Mouse (Mus musculus): Measurements from ENCODE around the gene Ap2b1. TPM values are rescaled to one million over a fixed set of nuclear protein-coding genes. Genes with fewer than 3 reads are reported as not detected.

The Ap2b1 gene
- polyA plus RNA-seq, 1 experiment = 64.7 TPM

- H3K79me2 ChIP-seq (ENCODE audit: control insufficient read depth, insufficient read depth) = no peaks in the 10 kb centered on the region
- H3K36me3 ChIP-seq (ENCODE audit: control insufficient read depth, insufficient read depth) = peaks cover 33% of the 10 kb centered on the region
- TF ChIP-seq TCF3 (IDR thresholded peaks at IDR 0.05; ENCODE audit: insufficient read length, low read depth) (no peak), REST (IDR thresholded peaks at IDR 0.05; ENCODE audit: insufficient read depth, insufficient read length) (no peak), USF1 (IDR thresholded peaks at IDR 0.05; ENCODE audit: low read depth) (no peak), TCF12 (IDR thresholded peaks at IDR 0.05; ENCODE audit: insufficient read depth, poor library complexity, severe bottlenecking) (no peak), MYOD1 (IDR thresholded peaks at IDR 0.05; ENCODE audit: control insufficient read depth in 1 of 3, insufficient read length in 2 of 3, low read depth in 2 of 3) (no peak), MYOG (IDR thresholded peaks at IDR 0.05; ENCODE audit: control insufficient read depth in 1 of 3, insufficient read depth in 1 of 3, insufficient read length in 2 of 3, low read depth in 2 of 3) (no peak), POLR2A (IDR thresholded peaks at IDR 0.05; ENCODE audit: insufficient read length, low read depth) (no peak), E2F4 (IDR thresholded peaks at IDR 0.05; ENCODE audit: insufficient read depth) (no peak), SRF (IDR thresholded peaks at IDR 0.05; ENCODE audit: control insufficient read depth, insufficient read length, low read depth) (no peak), MAX (IDR thresholded peaks at IDR 0.05; ENCODE audit: low read depth) (no peak), CEBPB (IDR thresholded peaks at IDR 0.05; ENCODE audit: insufficient read depth, poor library complexity, severe bottlenecking) (no peak), POLR2AphosphoS2 (IDR thresholded peaks at IDR 0.05; ENCODE audit: insufficient read length, low read depth) (no peak)
- H3K4me2 ChIP-seq (ENCODE audit: low read depth) = no peak overlapping the region
- no peak overlapping the region for H3K4me3 ChIP-seq
- no peaks in the 10 kb centered on the region for H3K27me3 ChIP-seq (ENCODE audit: control insufficient read depth, insufficient read depth, insufficient read length)
- H3ac ChIP-seq (ENCODE audit: control insufficient read depth, insufficient read length) = no peak overlapping the region
Observed at GRCm38 (mm10) chr11:83364656-83365055, 65.8 kb downstream of the Ap2b1 start.

DNA sequence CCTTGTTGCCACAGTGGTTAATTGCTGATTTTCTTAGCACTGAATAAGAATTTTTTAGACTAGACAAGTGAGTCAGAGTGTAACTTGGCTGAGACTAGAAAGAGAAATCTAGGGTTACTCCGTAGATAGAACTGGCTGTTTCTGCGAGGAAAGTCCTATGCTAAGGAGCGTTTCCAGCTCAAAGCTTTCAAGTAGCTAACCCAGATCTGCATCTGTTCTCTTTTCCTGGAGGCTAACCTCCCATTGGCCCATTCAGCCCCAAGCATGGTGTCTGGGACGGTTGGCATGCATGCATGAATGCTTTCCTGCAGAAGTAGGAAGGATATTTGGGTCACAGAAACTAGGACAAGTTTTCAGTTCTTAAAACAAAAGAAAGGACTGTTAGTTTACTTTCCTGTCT lies 72.4 kb downstream of the Ap2b1 start:
- Histone ChIP-seq H3K79me2 (ENCODE audit: control insufficient read depth, insufficient read depth) (no peaks in the 10 kb centered on the region), H3K36me3 (ENCODE audit: control insufficient read depth, insufficient read depth) (peaks cover 28% of the 10 kb centered on the region), H3K4me2 (ENCODE audit: low read depth) (no peak overlapping the region), H3K4me3 (no peak overlapping the region), H3K27me3 (ENCODE audit: control insufficient read depth, insufficient read depth, insufficient read length) (no peaks in the 10 kb centered on the region), H3ac (ENCODE audit: control insufficient read depth, insufficient read length) (no peak overlapping the region)
- no peak for TF ChIP-seq TCF3 (IDR thresholded peaks at IDR 0.05; ENCODE audit: insufficient read length, low read depth)

DNA sequence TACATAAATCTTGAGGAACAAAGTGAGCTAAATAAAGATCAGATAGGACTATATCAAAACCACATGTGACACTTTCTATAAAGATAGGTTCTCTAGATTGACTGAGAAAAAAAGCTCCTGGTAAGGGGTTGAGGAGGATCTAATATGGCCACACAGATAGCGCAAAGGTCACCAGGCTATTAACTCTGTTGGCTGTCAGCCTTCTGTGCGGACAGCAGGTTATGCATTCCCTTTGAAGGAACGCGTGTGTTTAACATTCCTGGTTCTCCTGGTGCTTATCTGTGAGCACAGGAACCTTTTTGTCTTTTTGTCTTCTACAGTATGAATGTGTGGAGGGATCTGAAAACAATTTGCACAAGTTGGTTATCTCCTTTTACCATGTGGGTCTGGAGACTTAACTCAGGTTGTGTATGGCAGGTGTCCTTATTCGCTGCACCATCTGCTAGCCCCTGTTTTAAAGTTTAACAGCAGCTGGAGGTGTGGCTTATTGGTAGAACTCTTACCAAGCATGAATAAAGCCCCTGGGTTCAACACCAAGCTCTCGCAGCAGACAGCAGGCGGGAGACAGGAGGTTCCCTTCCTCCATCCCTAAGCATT lies 81.0 kb downstream of the Ap2b1 start:
- TF ChIP-seq USF1 (IDR thresholded peaks at IDR 0.05; ENCODE audit: low read depth) = no peak
- TF ChIP-seq MYOD1 (IDR thresholded peaks at IDR 0.05; ENCODE audit: control insufficient read depth in 1 of 3, insufficient read length in 2 of 3, low read depth in 2 of 3) = no peak
- TF ChIP-seq TCF12 (IDR thresholded peaks at IDR 0.05; ENCODE audit: insufficient read depth, poor library complexity, severe bottlenecking) = no peak
- no peak for TF ChIP-seq CEBPB (IDR thresholded peaks at IDR 0.05; ENCODE audit: insufficient read depth, poor library complexity, severe bottlenecking)
- no peak for TF ChIP-seq SRF (IDR thresholded peaks at IDR 0.05; ENCODE audit: control insufficient read depth, insufficient read length, low read depth)
- H3ac ChIP-seq (ENCODE audit: control insufficient read depth, insufficient read length) = no peak overlapping the region

DNA sequence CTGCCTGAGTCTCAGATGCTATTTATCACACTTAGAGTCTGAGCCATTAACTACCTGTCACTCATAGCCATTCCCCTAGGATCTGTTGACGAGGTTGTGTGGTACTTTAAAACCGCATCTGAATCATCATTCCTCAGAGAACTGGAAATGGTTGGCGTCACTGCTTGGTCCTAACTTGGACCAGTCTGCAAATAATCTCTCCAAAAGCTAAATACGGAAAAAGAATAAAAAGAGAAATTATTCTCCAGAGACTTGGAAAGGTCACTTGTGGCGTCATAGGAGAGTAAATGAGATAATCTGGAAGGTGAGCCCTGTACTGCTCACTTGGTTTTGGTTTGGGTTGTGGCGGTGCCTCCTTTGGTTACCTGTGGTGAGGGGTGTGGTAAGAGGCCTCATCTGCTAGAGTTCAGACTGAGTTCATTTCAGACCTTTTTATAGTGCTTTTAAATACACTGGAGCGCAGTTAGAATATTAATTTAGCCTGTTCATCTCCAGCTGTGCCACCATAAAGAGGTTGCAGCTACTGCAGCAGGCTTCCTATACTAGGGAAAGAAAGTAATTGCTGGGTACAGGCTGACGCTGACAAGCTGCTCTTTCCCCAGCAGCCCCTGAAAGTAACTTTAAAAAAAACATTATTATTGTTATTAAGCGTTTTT lies 84.2 kb downstream of the Ap2b1 start:
- no peak for TF ChIP-seq SRF (IDR thresholded peaks at IDR 0.05; ENCODE audit: control insufficient read depth, insufficient read length, low read depth)
- TF ChIP-seq USF1 (IDR thresholded peaks at IDR 0.05; ENCODE audit: low read depth) = no peak
- no peak for TF ChIP-seq MYOG (IDR thresholded peaks at IDR 0.05; ENCODE audit: control insufficient read depth in 1 of 3, insufficient read depth in 1 of 3, insufficient read length in 2 of 3, low read depth in 2 of 3)
- no peak for TF ChIP-seq TCF12 (IDR thresholded peaks at IDR 0.05; ENCODE audit: insufficient read depth, poor library complexity, severe bottlenecking)
- TF ChIP-seq MAX (IDR thresholded peaks at IDR 0.05; ENCODE audit: low read depth) = no peak
- H3K4me2 ChIP-seq (ENCODE audit: low read depth) = no peak overlapping the region
- no peaks in the 10 kb centered on the region for H3K27me3 ChIP-seq (ENCODE audit: control insufficient read depth, insufficient read depth, insufficient read length)
- no peak overlapping the region for H3ac ChIP-seq (ENCODE audit: control insufficient read depth, insufficient read length)
- no peaks in the 10 kb centered on the region for H3K79me2 ChIP-seq (ENCODE audit: control insufficient read depth, insufficient read depth)
- H3K4me3 ChIP-seq = no peak overlapping the region
- H3K36me3 ChIP-seq (ENCODE audit: control insufficient read depth, insufficient read depth) = peaks cover 6% of the 10 kb centered on the region

More for the DNA sequence above, 81.0 kb downstream of the Ap2b1 start:
- no peaks in the 10 kb centered on the region for H3K79me2 ChIP-seq (ENCODE audit: control insufficient read depth, insufficient read depth)
- peaks cover 9% of the 10 kb centered on the region for H3K36me3 ChIP-seq (ENCODE audit: control insufficient read depth, insufficient read depth)
- no peak overlapping the region for H3K4me3 ChIP-seq
- no peak overlapping the region for H3K4me2 ChIP-seq (ENCODE audit: low read depth)
- H3K27me3 ChIP-seq (ENCODE audit: control insufficient read depth, insufficient read depth, insufficient read length) = no peaks in the 10 kb centered on the region

DNA sequence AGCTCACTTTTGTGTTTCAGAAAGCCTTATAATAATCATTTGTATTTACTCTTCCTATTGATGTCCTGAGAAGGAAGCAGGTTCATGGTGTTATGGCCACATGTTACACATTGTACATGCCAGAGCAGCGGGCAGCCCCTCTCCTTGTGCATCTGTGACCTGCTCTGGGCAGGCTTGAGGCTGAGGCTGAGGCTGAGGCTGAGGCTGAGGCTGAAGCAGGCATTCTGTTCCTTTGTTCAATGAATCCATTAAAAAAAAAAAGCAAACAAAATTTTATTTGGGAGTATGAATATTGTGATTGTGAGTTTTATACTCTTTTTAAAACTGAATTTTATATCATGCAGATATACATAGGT lies 84.7 kb downstream of the Ap2b1 start:
- TF ChIP-seq E2F4 (IDR thresholded peaks at IDR 0.05; ENCODE audit: insufficient read depth) = no peak
- no peak for TF ChIP-seq USF1 (IDR thresholded peaks at IDR 0.05; ENCODE audit: low read depth)
- TF ChIP-seq TCF3 (IDR thresholded peaks at IDR 0.05; ENCODE audit: insufficient read length, low read depth) = no peak
- no peak for TF ChIP-seq MAX (IDR thresholded peaks at IDR 0.05; ENCODE audit: low read depth)
- no peak for TF ChIP-seq CEBPB (IDR thresholded peaks at IDR 0.05; ENCODE audit: insufficient read depth, poor library complexity, severe bottlenecking)
- TF ChIP-seq REST (IDR thresholded peaks at IDR 0.05; ENCODE audit: insufficient read depth, insufficient read length) = no peak
- no peak for TF ChIP-seq POLR2AphosphoS2 (IDR thresholded peaks at IDR 0.05; ENCODE audit: insufficient read length, low read depth)
- TF ChIP-seq MYOG (IDR thresholded peaks at IDR 0.05; ENCODE audit: control insufficient read depth in 1 of 3, insufficient read depth in 1 of 3, insufficient read length in 2 of 3, low read depth in 2 of 3) = no peak
- no peak for TF ChIP-seq MYOD1 (IDR thresholded peaks at IDR 0.05; ENCODE audit: control insufficient read depth in 1 of 3, insufficient read length in 2 of 3, low read depth in 2 of 3)
- TF ChIP-seq TCF12 (IDR thresholded peaks at IDR 0.05; ENCODE audit: insufficient read depth, poor library complexity, severe bottlenecking) = no peak
- TF ChIP-seq POLR2A (IDR thresholded peaks at IDR 0.05; ENCODE audit: insufficient read length, low read depth) = no peak
- no peak for TF ChIP-seq SRF (IDR thresholded peaks at IDR 0.05; ENCODE audit: control insufficient read depth, insufficient read length, low read depth)
- H3K4me3 ChIP-seq = no peak overlapping the region

More for the DNA sequence above, 84.7 kb downstream of the Ap2b1 start:
- H3ac ChIP-seq (ENCODE audit: control insufficient read depth, insufficient read length) = no peak overlapping the region
- H3K4me2 ChIP-seq (ENCODE audit: low read depth) = no peak overlapping the region
- peaks cover under 1% of the 10 kb centered on the region for H3K36me3 ChIP-seq (ENCODE audit: control insufficient read depth, insufficient read depth)
- no peaks in the 10 kb centered on the region for H3K27me3 ChIP-seq (ENCODE audit: control insufficient read depth, insufficient read depth, insufficient read length)
- no peaks in the 10 kb centered on the region for H3K79me2 ChIP-seq (ENCODE audit: control insufficient read depth, insufficient read depth)
